Mouse (Mus musculus): ENCODE data around the gene Ambra1.

Ambra1 gene

GRCm38 (mm10) chr2:91934826-91935525, 205.0 kb downstream of the Ambra1 start:
- in situ Hi-C loops (cut with MboI, MseI): no loop called here

- in situ Hi-C loops (cut with MboI, MseI): no loop called here
These were observed 206.2 kb downstream of the Ambra1 start for GRCm38 (mm10) chr2:91936154-91936553.

- in situ Hi-C loops (cut with MboI, MseI): no loop called here
These were observed 209.5 kb downstream of the Ambra1 start for GRCm38 (mm10) chr2:91939303-91939935.

DNA sequence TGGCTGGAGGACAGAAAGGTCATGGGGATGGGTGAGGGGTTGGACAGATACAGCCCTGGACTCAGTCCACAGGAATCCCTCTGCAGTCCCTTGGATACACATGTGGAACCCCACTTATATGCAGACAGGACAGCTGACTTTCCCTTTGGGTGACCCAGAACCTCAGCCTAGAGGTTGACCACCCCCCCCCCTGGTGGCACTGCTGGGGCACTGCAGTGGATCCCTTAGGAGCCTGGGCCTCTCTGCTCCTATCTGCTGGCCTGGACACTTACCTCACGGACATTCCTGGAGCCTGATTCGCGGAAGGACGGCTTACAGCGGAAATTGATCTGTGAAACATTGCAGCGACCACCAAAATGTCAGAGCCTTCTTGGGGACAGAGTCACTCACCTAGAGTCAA, 212.4 kb downstream of the Ambra1 start:
- in situ Hi-C loops (cut with MboI, MseI): no loop called here

DNA sequence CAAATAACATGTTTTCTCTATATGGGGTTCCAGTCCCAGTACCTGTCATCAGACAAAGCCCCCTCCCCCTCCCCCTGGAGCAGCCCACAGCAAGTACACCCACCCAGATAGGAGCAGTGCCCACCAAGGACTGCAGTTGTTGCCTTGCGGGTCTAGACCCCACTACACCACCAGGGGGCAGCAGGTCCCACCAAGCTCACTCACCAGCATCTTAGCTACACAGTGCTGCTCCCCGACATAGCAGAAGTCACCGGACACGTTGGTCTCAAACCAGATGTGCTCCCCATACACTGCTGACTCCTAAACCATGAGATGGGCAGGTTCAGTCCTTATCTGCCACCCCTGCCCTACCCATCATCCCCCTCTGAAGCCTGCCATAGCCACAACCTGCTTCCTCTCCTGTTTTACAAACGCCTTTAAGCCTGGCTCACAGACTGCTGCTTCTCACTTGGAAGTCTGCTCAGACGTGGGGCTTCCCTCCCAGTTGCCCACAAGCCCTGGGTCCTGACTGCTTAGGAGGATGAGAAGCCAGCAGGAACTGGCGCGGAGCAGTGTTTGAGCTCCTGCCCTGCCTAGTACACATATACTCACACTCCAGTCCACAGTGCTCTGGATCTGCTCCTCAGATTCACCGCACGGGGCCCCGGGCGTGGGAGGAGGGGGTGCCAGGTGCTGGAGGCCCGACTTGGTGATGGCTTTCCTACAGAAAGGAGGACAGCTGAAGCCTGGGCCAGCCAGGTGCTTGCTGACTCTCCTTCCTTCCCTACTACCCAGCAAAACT, 214.4 kb downstream of the Ambra1 start:
- in situ Hi-C loops (cut with MboI, MseI): no loop called here

- in situ Hi-C loops (cut with MboI, MseI): no loop called here
These were observed 215.5 kb downstream of the Ambra1 start, which contains the start of gene Gm9821 for GRCm38 (mm10) chr2:91945483-91945882. Gm9821 (plus strand) TSS chr2:91945703.

DNA sequence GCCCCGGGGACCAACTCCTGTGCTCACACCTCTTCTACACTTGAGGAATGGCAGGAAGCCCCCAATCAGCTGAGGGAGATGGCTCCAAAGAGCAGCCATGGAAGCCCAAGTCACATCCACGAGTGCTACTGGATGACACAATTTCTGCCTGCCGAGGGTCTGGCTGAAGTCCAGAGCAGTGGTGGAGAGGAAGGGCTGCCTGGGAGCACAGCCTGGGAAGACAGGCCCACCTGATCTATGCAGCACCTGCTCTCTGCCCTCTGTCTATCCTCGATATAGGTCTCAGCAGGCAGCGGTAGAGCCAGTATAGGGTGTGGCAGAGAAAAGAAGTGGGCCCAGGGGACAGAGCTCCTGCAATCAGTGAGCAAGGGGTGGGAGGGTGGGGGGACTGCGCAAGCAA, 216.9 kb downstream of the Ambra1 start:
- in situ Hi-C loops (cut with MboI, MseI): no loop called here

GRCm38 (mm10) chr2:91947397-91948150, 217.6 kb downstream of the Ambra1 start:
- in situ Hi-C loops (cut with MboI, MseI): no loop called here

GRCm38 (mm10) chr2:91948151-91948509, 218.2 kb downstream of the Ambra1 start:
- in situ Hi-C loops (cut with MboI, MseI): no loop called here

GRCm38 (mm10) chr2:91948792-91949241, 218.9 kb downstream of the Ambra1 start:
- in situ Hi-C loops (cut with MboI, MseI): no loop called here

GRCm38 (mm10) chr2:91949411-91950274, 219.7 kb downstream of the Ambra1 start:
- in situ Hi-C loops (cut with MboI, MseI): loop anchor here (25.0 kb wide), 1 partner anchor 1012 kb away; the partner anchor contains the start of gene Celf1

DNA sequence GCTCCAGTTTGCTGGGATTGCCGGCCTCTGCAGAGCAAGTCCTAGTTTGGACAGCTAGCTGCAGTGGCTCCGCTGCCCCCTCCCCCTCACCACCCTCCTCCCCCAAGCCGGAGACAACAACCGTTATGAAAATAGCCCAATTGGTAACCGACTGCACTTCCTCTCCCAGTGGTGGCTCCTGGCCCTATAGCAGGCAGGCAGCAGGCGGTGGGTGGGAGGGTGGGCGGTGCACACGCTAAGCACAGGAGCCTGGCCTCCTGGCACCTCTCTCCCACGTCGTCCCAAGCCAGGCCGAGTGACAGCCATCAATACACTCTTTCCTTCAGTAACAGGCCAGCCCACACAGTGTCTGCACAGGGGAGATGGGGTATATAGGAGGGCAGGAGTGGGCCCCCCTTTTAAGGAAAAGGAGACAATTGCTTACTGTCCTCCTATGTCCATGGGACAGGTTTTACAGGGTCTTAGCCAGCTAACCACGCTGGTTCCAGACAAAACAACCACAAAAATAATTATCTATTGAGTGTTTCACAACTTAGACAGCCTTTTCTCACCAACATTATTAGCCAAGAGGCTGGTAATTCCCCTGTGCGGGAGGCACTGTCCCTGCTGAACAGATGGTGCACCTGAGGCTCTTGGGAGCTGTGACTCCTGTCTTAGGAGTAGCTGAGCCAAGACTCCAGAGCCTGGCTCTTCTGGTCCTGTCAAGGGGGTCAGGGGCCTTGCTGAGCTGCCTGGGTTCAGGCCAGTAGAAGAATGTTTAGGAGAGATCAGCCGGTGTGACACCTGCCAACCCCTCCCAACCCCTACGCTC, 220.5 kb downstream of the Ambra1 start:
- in situ Hi-C loops (cut with MboI, MseI): loop anchor here (25.0 kb wide), 1 partner anchor 1013 kb away; the partner anchor contains the start of gene Celf1

DNA sequence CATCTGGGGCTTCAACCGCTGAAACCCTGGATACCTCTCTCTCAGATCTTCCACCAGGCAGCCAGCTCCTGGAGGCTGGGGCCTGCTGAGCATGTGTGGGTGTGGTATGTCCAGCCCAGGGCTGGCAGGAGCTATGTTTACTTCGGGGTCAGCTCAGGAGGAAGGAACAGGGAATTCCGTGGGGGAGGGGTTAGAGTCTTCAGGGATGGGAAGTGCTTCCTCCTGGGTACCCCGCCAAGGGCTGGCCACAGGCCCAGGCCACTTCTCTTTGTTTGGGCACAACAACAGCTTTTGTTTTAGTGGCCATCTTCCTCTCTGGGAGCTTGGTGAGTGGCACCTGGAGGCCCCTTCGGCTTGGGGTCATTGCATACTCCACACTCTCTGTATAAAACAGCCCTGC, 223.9 kb downstream of the Ambra1 start:
- in situ Hi-C loops (cut with MboI, MseI): loop anchor here (25.0 kb wide), 1 partner anchor 1017 kb away; the partner anchor contains the start of gene Celf1

DNA sequence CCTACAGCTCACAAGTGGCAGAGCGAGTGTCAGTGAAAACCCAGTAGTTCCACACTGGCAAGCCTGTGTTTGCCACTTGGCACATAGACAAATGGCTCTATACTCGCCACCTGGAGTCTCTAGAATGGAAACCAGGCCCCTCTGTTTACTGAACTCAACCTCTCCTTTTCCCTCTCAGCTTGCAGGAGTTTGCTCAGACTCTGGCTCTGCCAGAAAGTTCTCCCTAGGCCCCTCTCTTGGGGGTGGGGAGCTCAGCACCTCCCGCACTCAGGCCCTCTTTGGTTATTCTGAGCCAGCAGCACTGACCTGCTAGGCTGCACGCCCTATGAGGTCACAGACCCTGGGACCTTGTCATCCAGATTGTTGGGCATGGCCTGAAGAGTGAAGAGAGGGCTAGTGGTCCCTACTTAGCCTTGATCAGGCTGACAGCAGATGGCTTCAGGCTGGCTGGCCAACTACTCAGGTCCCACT, 225.2 kb downstream of the Ambra1 start:
- in situ Hi-C loops (cut with MboI, MseI): loop anchor here (25.0 kb wide), 1 partner anchor 1018 kb away; the partner anchor contains the start of gene Celf1

DNA sequence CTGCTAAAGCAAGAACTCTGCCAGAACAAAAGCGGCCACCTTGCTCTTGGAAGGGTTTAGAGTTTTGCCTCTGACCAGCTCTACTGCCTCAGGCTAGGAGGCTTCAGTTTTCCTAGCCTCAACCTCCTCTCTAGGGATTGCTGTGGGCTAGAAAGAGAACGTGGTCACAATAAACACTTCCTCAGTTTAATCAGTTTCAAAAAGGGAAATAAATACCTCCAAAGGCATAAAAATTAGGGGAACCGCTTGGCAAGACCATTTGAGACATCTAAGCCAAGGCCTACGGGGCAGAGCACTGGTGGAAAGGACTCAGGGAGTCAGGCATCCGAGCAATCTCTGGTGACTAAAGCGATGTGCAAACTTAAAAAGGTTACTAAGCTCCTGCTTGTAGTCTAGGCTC, 225.9 kb downstream of the Ambra1 start:
- in situ Hi-C loops (cut with MboI, MseI): loop anchor here (25.0 kb wide), 1 partner anchor 1019 kb away; the partner anchor contains the start of gene Celf1

DNA sequence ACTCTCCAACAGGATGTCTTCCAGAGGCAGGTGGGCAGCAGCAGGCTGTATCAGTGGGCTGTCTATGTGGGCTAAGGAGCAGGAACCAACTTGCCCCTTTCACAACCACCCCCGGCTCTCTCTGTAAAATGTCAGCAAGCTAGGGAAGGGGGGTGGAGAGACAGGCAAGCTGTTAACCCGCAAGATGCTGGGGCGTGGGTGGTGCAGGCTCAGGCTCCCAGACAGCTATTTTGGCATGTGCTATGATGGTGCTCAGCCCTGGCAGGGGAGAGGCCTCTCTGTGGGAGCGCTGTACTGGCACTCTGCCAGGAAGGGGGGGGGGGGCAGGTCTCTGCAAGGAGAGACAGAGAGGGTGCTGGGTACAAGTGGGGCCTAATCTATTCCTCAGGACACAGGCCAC, 227.2 kb downstream of the Ambra1 start:
- in situ Hi-C loops (cut with MboI, MseI): loop anchor here (25.0 kb wide), 1 partner anchor 1020 kb away; the partner anchor contains the start of gene Celf1

DNA sequence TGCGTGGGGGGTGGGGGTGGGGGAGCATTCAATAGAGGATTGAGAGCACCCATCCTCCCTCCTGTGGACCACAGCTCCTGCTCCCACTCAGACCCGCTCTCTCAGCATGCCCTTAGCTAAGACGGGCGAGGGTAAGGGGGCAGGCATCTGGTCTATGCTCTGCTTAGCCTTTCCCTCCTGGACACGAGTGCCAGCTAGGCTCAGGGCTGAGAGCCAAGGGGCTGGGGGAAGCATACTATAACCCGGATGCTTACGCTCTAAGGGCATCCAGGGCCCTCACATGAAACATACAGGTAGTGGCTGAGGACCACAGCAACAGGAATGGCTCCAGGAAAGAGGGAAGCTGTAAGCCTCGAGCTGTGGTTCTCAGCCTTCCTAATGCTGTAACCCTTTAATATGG, 228.1 kb downstream of the Ambra1 start:
- in situ Hi-C loops (cut with MboI, MseI): loop anchor here (25.0 kb wide), 1 partner anchor 1021 kb away; the partner anchor contains the start of gene Celf1

GRCm38 (mm10) chr2:91958701-91959457, 228.9 kb downstream of the Ambra1 start:
- in situ Hi-C loops (cut with MboI, MseI): loop anchor here (25.0 kb wide), 1 partner anchor 1022 kb away; the partner anchor contains the start of gene Celf1
